Mouse (Mus musculus) heart, postnatal 14 days (tissue): ENCODE measurements around the gene Gm28047. TPM values are rescaled to one million over a fixed set of nuclear protein-coding genes. Genes with fewer than 3 reads are reported as not detected.

Experiments used
- DNase-seq, 2 experiments: peaks; one replicate each; pipeline ENCODE4 v3.0.0; 2021 to 2022
- intact Hi-C: fragments of 180-260 bp; cut with DNase I; formaldehyde crosslinking; loops from one replicate; pipeline ENCODE4 v1.15.1; 2025
- microRNA-seq, 2 experiments: library from miRNA; unstranded; fragments of <30 nt; microRNA quantifications; one replicate each; pipeline ENCODE4 v1.2.0; 2021 to 2022
- total RNA-seq, 2 experiments: library from RNA; stranded (reverse); gene quantifications; 2 replicates each; pipeline ENCODE4 v1.2.3; 2021

Gm28047 gene
- total RNA-seq, 2 experiments from 2014 or later, result 0.83 TPM; not detected in 1

- intact Hi-C loops, result no loop called here
- DNase-seq, result no peak
Observed at GRCm38 (mm10) chr15:102505770-102506463, 119.0 kb downstream of the Gm28047 start.

- no peak for DNase-seq
- intact Hi-C loops, result no loop called here
Observed at GRCm38 (mm10) chr15:102505073-102505769, 119.6 kb downstream of the Gm28047 start.

GRCm38 (mm10) chr15:102503924-102504782 is 120.7 kb downstream of the Gm28047 start:
- intact Hi-C loops, result no loop called here

GRCm38 (mm10) chr15:102503447-102503846 is 121.4 kb downstream of the Gm28047 start, which contains the start of gene Gm10337:
TSS of gene Gm10337 (plus strand) at chr15:102503722.
- no peak for DNase-seq
- intact Hi-C loops, result no loop called here

More at GRCm38 (mm10) chr15:102503924-102504782, 120.7 kb downstream of the Gm28047 start:
- DNase-seq, result no peak

- no peak for DNase-seq
- intact Hi-C loops, result no loop called here
Observed at GRCm38 (mm10) chr15:102502254-102502840, 122.5 kb downstream of the Gm28047 start.

GRCm38 (mm10) chr15:102501084-102501814 is 123.6 kb downstream of the Gm28047 start:
- intact Hi-C loops, result no loop called here
- DNase-seq, result no peak

GRCm38 (mm10) chr15:102500479-102500878 is 124.4 kb downstream of the Gm28047 start:
- intact Hi-C loops, result no loop called here
- no peak for DNase-seq

GRCm38 (mm10) chr15:102499851-102500250 is 125.0 kb downstream of the Gm28047 start:
- intact Hi-C loops, result no loop called here
- DNase-seq, result no peak

GRCm38 (mm10) chr15:102499370-102499769 is 125.5 kb downstream of the Gm28047 start:
- intact Hi-C loops, result no loop called here
- DNase-seq, result no peak

- no peak for DNase-seq
- intact Hi-C loops, result no loop called here
Observed at GRCm38 (mm10) chr15:102498322-102498721, 126.5 kb downstream of the Gm28047 start.

- intact Hi-C loops, result loop anchor here (2.0 kb wide), 1 partner anchor 13 kb away; no protein-coding TSS in a partner anchor
- no peak for DNase-seq
Observed at GRCm38 (mm10) chr15:102487664-102488063, 137.2 kb downstream of the Gm28047 start.

GRCm38 (mm10) chr15:102485853-102486252 is 139.0 kb downstream of the Gm28047 start:
- no peak for DNase-seq
- intact Hi-C loops, result no loop called here

- DNase-seq, result no peak
- intact Hi-C loops, result no loop called here
Observed at GRCm38 (mm10) chr15:102483136-102483535, 141.7 kb downstream of the Gm28047 start.

GRCm38 (mm10) chr15:102474520-102474919 is 150.3 kb downstream of the Gm28047 start:
- intact Hi-C loops, result loop anchor here (2.0 kb wide), 2 partner anchors 14 to 34 kb away; no protein-coding TSS in a partner anchor

More at GRCm38 (mm10) chr15:102474520-102474919, 150.3 kb downstream of the Gm28047 start:
- DNase-seq, result no peak

Small RNA genes within 50 kb of the gene (microRNA-seq; reads per million reads assigned to microRNA genes)
- gene Mir688, result 0 reads per million in 2 experiments

Other genes starting within 250 kb of the Gm28047 start
- 10 to 100 TPM; 47.5 to 52.3 TPM for gene Sp1, start 218.9 kb downstream of the Gm28047 start, total RNA-seq
- gene Amhr2, start 179.7 kb downstream of the Gm28047 start, total RNA-seq, result 1 to 10 TPM in 1 of 2 experiments, under 1 TPM in 1; 0.66 to 1.0 TPM
- 10 to 100 TPM; 21.1 to 21.7 TPM for gene Prr13, start 166.0 kb downstream of the Gm28047 start, total RNA-seq
- gene Pcbp2, start 154.5 kb downstream of the Gm28047 start, total RNA-seq, result 100 to 1,000 TPM; 479 to 482 TPM
- not detected for gene Gm10337, start 121.3 kb downstream of the Gm28047 start, total RNA-seq
- 1 to 10 TPM; 4.7 to 4.8 TPM for gene Map3k12, start 108.0 kb downstream of the Gm28047 start, total RNA-seq
- gene Tarbp2, start 106.9 kb downstream of the Gm28047 start, total RNA-seq, result 10 to 100 TPM; 38.4 to 46.8 TPM
- gene Npff, start 100.1 kb downstream of the Gm28047 start, total RNA-seq, result 1 to 10 TPM; 2.7 to 3.5 TPM
- 10 to 100 TPM; 65.2 to 68.8 TPM for gene Atf7, start 397 bp upstream of the Gm28047 start, total RNA-seq
- 10 to 100 TPM; 22.8 to 37.2 TPM for gene Atp5g2, start 47.3 kb upstream of the Gm28047 start, total RNA-seq
- gene Calcoco1, start 97.1 kb upstream of the Gm28047 start, total RNA-seq, result 100 to 1,000 TPM in 1 of 2 experiments, 10 to 100 TPM in 1; 89.5 to 104 TPM